ENCODE assay signal across 10 mouse cellular contexts in the genomic region with DNA sequence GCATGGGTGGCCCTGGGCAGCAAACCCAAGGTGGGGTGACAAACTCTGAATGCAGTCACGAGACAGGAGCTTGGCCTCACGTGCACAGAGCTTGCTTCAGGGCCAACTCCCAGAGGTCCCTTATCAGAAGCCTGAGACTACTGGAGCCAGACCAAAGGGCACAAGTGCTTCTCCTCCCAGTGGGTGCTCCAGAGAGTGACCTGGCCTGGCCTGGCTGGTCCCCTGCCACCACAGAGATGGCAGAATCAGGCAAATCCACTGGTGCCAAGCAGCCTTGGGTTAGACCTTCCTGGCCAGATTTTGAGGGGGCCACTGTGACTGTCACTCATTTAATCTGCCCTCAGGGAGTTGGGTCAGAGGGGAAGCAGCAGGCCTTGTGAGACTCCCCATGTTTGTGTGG. TPM values are rescaled to one million over a fixed set of nuclear protein-coding genes. Genes with fewer than 3 reads are reported as not detected.
A peak's percentile ranks its signal among the peaks of the same experiment; 100 is the strongest.
DNase-seq lines count a peak whose midpoint lies in the region; ATAC-seq and TF ChIP-seq lines count a peak whose summit lies in the region.
"Had no signal": no experiment of that assay in that cellular context is flagged by ENCODE, and none has a peak within 500 bp of the region (broad histone marks: within the 10 kb centered on the region; RNA-seq: fewer than 3 reads in every experiment).

No protein-coding gene starts in this region.

- peak; percentile 19 for DNase-seq in ovary, postnatal 36 days (ENCODE audit: low spot score)
- no peak for DNase-seq in ovary, postnatal 10 days (ENCODE audit: low spot score)
- peak; percentile 73 for DNase-seq in stomach, postnatal 0 days (ENCODE audit: low spot score)
- DNase-seq in right cerebral cortex, postnatal 4 days, result no peak
- no peak for DNase-seq in Muller cell, postnatal 12 days (ENCODE audit: inconsistent ontology term)
- DNase-seq in embryo, embryonic 10.5 days (ENCODE audit: low spot score), result no peak
- DNase-seq: cerebellum, adult 18-20 months had no signal

- H3K4me2 ChIP-seq in heart, embryonic 15.5 days, result no peak overlapping the region
- peak overlapping the region; percentile 51 for H3K4me2 ChIP-seq in liver, embryonic 16.5 days (ENCODE audit: low read depth, low read length)
- no peak overlapping the region for H3K4me2 ChIP-seq in stomach, postnatal 0 days (replicated peaks; ENCODE audit: low read depth)
- H3K4me2 ChIP-seq: limb, embryonic 15.5 days had no signal

- TF ChIP-seq CTCF in stomach, postnatal 0 days (IDR thresholded peaks at IDR 0.05; ENCODE audit: low read depth), result no peak

- WGBS in heart, embryonic 15.5 days, result 24% methylated on average over 2 of the region's 2 CpGs
- 11% methylated on average over 2 of the region's 2 CpGs for WGBS in liver, embryonic 16.5 days (ENCODE audit: insufficient replicate concordance)
- WGBS in stomach, postnatal 0 days, result 53% methylated on average over 2 of the region's 2 CpGs

- no peaks in the 10 kb centered on the region for H3K36me3 ChIP-seq in heart, embryonic 15.5 days
- H3K36me3 ChIP-seq in liver, embryonic 16.5 days (ENCODE audit: control insufficient read depth, insufficient read depth), result no peaks in the 10 kb centered on the region
- no peaks in the 10 kb centered on the region for H3K36me3 ChIP-seq in stomach, postnatal 0 days (ENCODE audit: control insufficient read depth, insufficient read depth, low read length)
- H3K36me3 ChIP-seq: limb, embryonic 15.5 days had no signal

- peaks cover 6% of the 10 kb centered on the region; the same call in 1 of the 2 replicates for H3K4me1 ChIP-seq in heart, embryonic 15.5 days (replicated peaks)
- H3K4me1 ChIP-seq in liver, embryonic 16.5 days (ENCODE audit: control insufficient read depth, low read depth, low read length), result peaks cover 55% of the 10 kb centered on the region
- H3K4me1 ChIP-seq in stomach, postnatal 0 days (replicated peaks; ENCODE audit: control insufficient read depth, insufficient read depth), result no peaks in the 10 kb centered on the region

- no peaks in the 10 kb centered on the region for H3K9me3 ChIP-seq in heart, embryonic 15.5 days (replicated peaks)
- no peaks in the 10 kb centered on the region for H3K9me3 ChIP-seq in liver, embryonic 16.5 days (replicated peaks; ENCODE audit: control insufficient read depth, low read length)
- no peaks in the 10 kb centered on the region for H3K9me3 ChIP-seq in stomach, postnatal 0 days (ENCODE audit: control insufficient read depth, low read length)
- H3K9me3 ChIP-seq: limb, embryonic 15.5 days had no signal

- H3K4me3 ChIP-seq in heart, embryonic 15.5 days, result no peak overlapping the region
- no peak overlapping the region for H3K4me3 ChIP-seq in liver, embryonic 16.5 days (ENCODE audit: low read depth, low read length)
- no peak overlapping the region for H3K4me3 ChIP-seq in stomach, postnatal 0 days (ENCODE audit: low read depth, low read length)
- H3K4me3 ChIP-seq: limb, embryonic 15.5 days had no signal

- H3K27ac ChIP-seq in heart, embryonic 15.5 days, result no peak overlapping the region
- H3K27ac ChIP-seq in liver, embryonic 16.5 days (ENCODE audit: low read length), result peak overlapping the region; percentile 95
- H3K27ac ChIP-seq in stomach, postnatal 0 days (replicated peaks), result peak overlapping the region; percentile 13; the same call in 1 of the 2 replicates
- H3K27ac ChIP-seq: limb, embryonic 15.5 days had no signal

- ATAC-seq in heart, embryonic 15.5 days (replicated peaks; ENCODE audit: insufficient number of reproducible peaks, insufficient read depth, low FRiP score, low read depth), result 0 out of 2 replicates have a peak, but pooled peaks have one; percentile 15
- peak; percentile 69 for ATAC-seq in liver, embryonic 16.5 days (ENCODE audit: low read depth)
- peak; percentile 90 for ATAC-seq in stomach, postnatal 0 days (ENCODE audit: low FRiP score, low TSS enrichment)

- H3K27me3 ChIP-seq in heart, embryonic 15.5 days, result peaks cover 3% of the 10 kb centered on the region; the same call in 1 of the 2 replicates
- no peaks in the 10 kb centered on the region for H3K27me3 ChIP-seq in liver, embryonic 16.5 days (ENCODE audit: control insufficient read depth, insufficient read depth, low read depth, low read length)
- no peaks in the 10 kb centered on the region for H3K27me3 ChIP-seq in stomach, postnatal 0 days (ENCODE audit: control insufficient read depth, insufficient read depth, low read length)

- no peak overlapping the region for H3K9ac ChIP-seq in heart, embryonic 15.5 days
- peak overlapping the region; percentile 67 for H3K9ac ChIP-seq in liver, embryonic 16.5 days (ENCODE audit: low read depth, low read length)
- H3K9ac ChIP-seq in stomach, postnatal 0 days (ENCODE audit: low read length), result no peak overlapping the region
- H3K9ac ChIP-seq: limb, embryonic 15.5 days had no signal

- no peak for TF ChIP-seq EP300 in stomach, postnatal 0 days (optimal IDR thresholded peaks at IDR 0.05)

RNA-seq across cellular contexts. Expression of gene Asprv1, which starts 8.5 kb away (rescaled TPM):
- polyA plus RNA-seq in heart, embryonic 15.5 days (2015; fragmentation: Nextera tagmentation; extraction: Ambion mirVana), result 0.57 and 0.84 TPM in 2 replicates
- 2.3 and 2.9 TPM in 2 replicates for polyA plus RNA-seq in liver, embryonic 16.5 days (2015; fragmentation: Nextera tagmentation; extraction: Ambion mirVana)
- 2,145 and 2,418 TPM in 2 replicates for polyA plus RNA-seq in stomach, postnatal 0 days (2015; fragmentation: Nextera tagmentation; extraction: Ambion mirVana)

RNA-seq across cellular contexts. Expression of gene Mxd1, which starts 32.5 kb away (rescaled TPM):
- polyA plus RNA-seq in heart, embryonic 15.5 days (2015; fragmentation: Nextera tagmentation; extraction: Ambion mirVana), result 7.6 and 9.8 TPM in 2 replicates
- 51.6 and 53.8 TPM in 2 replicates for polyA plus RNA-seq in liver, embryonic 16.5 days (2015; fragmentation: Nextera tagmentation; extraction: Ambion mirVana)
- 24.4 and 27.3 TPM in 2 replicates for polyA plus RNA-seq in stomach, postnatal 0 days (2015; fragmentation: Nextera tagmentation; extraction: Ambion mirVana)

RNA-seq across cellular contexts. Expression of gene Snrnp27, which starts 47.8 kb away (rescaled TPM):
- 68.3 and 81.3 TPM in 2 replicates for polyA plus RNA-seq in heart, embryonic 15.5 days (2015; fragmentation: Nextera tagmentation; extraction: Ambion mirVana)
- 35.6 and 47.6 TPM in 2 replicates for polyA plus RNA-seq in liver, embryonic 16.5 days (2015; fragmentation: Nextera tagmentation; extraction: Ambion mirVana)
- 82.7 and 90.8 TPM in 2 replicates for polyA plus RNA-seq in stomach, postnatal 0 days (2015; fragmentation: Nextera tagmentation; extraction: Ambion mirVana)

Comparison
In these comparisons a context has a peak if more than half of its experiments do, and no peak if none do; other contexts are left out.
1. DNase-seq: peak in ovary, postnatal 36 days (single experiment) and stomach, postnatal 0 days (single experiment); none in ovary, postnatal 10 days (single experiment), right cerebral cortex, postnatal 4 days (single experiment), Muller cell, postnatal 12 days (single experiment) and embryo, embryonic 10.5 days (single experiment).
2. ATAC-seq: peak in every context shown above with its lines; median percentile 90 in stomach, postnatal 0 days; 69 in liver, embryonic 16.5 days; 15 in heart, embryonic 15.5 days.
3. RNA of gene Asprv1, which starts 8.5 kb away (polyA plus RNA-seq): 2,145 to 2,418 TPM in stomach, postnatal 0 days; 2.3 to 2.9 TPM in liver, embryonic 16.5 days and 0.57 to 0.84 TPM in heart, embryonic 15.5 days; every median in the first group is over 100 times any median in the second.